Mouse (Mus musculus): ENCODE results near the gene Ccdc97. TPM values are rescaled to one million over a fixed set of nuclear protein-coding genes. Genes with fewer than 3 reads are reported as not detected.
A peak's percentile ranks its signal among the peaks of the same experiment; 100 is the strongest.

Ccdc97 gene
- polyA plus RNA-seq (2015; fragmentation: Nextera tagmentation; extraction: Ambion mirVana) = 29.3 and 32.4 TPM in 2 replicates

DNA sequence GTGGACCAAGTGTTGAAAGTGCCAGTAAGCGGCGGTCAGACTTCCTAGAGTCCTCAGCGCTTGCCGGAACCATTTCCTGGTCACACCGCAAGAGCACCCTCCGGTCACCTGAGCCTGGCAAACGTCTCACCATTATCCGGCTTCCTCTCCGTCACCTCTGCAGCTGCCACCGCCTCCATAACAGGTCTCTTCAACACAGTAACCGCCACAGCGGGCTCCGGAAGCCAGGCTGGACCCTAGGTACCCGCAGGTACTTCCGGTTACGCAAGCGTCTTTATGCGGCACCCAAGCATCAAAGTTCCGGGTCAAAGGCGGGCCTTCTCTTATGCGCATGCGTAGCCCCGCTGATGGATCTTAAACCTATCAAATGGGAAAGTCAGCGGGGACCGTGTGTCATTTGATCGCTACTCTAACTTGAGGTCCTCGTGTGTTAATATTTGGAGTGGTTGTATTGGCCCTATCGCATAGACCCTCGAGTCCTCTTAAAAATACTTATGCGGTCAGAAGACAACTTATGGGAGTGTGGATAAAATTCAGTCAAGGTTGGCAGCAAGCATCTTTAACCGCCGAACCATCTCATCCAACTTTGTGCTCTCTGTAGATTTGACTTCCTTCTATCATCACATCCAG is at the start of gene Ccdc97:
Gene Ccdc97, minus strand, starts transcription at position 301 of the 630 bp plus-strand sequence.
- H3K36me3 ChIP-seq = peaks cover 52% of the 10 kb centered on the region
- peak within 1 kb of the TSS; percentile 74 for H3K27ac ChIP-seq (replicated peaks)
- peak within 1 kb of the TSS; percentile 73 for H3K4me3 ChIP-seq
- peak within 1 kb of the TSS; percentile 57 for H3K4me2 ChIP-seq (replicated peaks)
- H3K9ac ChIP-seq (replicated peaks) = peak within 1 kb of the TSS; percentile 64
- peaks cover 23% of the 10 kb centered on the region for H3K4me1 ChIP-seq
- H3K9me3 ChIP-seq = no peaks in the 10 kb centered on the region
- WGBS = 3% methylated on average over 32 of the region's 32 CpGs
- no peaks in the 10 kb centered on the region for H3K27me3 ChIP-seq
- peak; percentile 88 for ATAC-seq (replicated peaks)

DNA sequence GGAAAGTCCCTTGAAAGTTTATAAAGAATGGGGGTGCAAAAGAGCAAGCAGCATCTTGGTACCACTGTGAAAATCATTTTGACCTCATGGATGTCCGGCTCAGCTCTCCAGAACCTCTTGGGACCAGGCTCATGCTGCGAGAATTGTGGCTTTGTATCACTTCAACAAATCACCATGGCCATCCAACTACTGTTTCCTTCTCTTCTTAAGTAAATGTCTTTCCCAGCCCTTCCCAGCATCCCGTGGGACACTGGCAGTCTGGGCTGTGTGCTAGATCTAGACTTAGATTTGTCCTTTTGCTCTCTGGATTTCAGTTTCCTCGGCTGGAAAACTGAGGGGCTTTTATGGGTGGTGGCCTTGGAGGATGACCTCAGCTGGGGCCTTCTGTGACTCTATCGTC is 49.3 kb upstream of the Ccdc97 start:
- H3K9me3 ChIP-seq = no peaks in the 10 kb centered on the region
- no peak overlapping the region for H3K4me2 ChIP-seq (replicated peaks)
- no peaks in the 10 kb centered on the region for H3K27me3 ChIP-seq
- H3K4me3 ChIP-seq = no peak overlapping the region
- ATAC-seq (replicated peaks) = no peak
- H3K9ac ChIP-seq (replicated peaks) = no peak overlapping the region
- no peaks in the 10 kb centered on the region for H3K36me3 ChIP-seq
- WGBS = 90% methylated on average over 5 of the region's 5 CpGs
- no peak overlapping the region for H3K27ac ChIP-seq (replicated peaks)
- no peaks in the 10 kb centered on the region for H3K4me1 ChIP-seq

GRCm38 (mm10) chr7:25766108-25766507 is 47.2 kb upstream of the Ccdc97 start:
- no peak for ATAC-seq (replicated peaks)
- Histone ChIP-seq H3K36me3 (no peaks in the 10 kb centered on the region), H3K9ac (replicated peaks) (no peak overlapping the region), H3K27ac (replicated peaks) (no peak overlapping the region), H3K4me2 (replicated peaks) (no peak overlapping the region), H3K4me1 (peaks cover 4% of the 10 kb centered on the region), H3K27me3 (no peaks in the 10 kb centered on the region), H3K4me3 (no peak overlapping the region), H3K9me3 (no peaks in the 10 kb centered on the region)
- 90% methylated on average over 6 of the region's 6 CpGs for WGBS

GRCm38 (mm10) chr7:25764221-25764620 is 45.3 kb upstream of the Ccdc97 start:
- Histone ChIP-seq H3K27ac (replicated peaks) (no peak overlapping the region), H3K27me3 (no peaks in the 10 kb centered on the region), H3K36me3 (no peaks in the 10 kb centered on the region), H3K9me3 (no peaks in the 10 kb centered on the region), H3K4me2 (replicated peaks) (no peak overlapping the region), H3K4me3 (no peak overlapping the region), H3K4me1 (peaks cover 5% of the 10 kb centered on the region), H3K9ac (replicated peaks) (no peak overlapping the region)
- no peak for ATAC-seq (replicated peaks)
- 77% methylated on average over 5 of the region's 5 CpGs for WGBS

GRCm38 (mm10) chr7:25763678-25764077 is 44.8 kb upstream of the Ccdc97 start:
- no peak for ATAC-seq (replicated peaks)
- 84% methylated on average over 11 of the region's 11 CpGs for WGBS
- H3K4me1 ChIP-seq = peaks cover 5% of the 10 kb centered on the region
- H3K27me3 ChIP-seq = no peaks in the 10 kb centered on the region
- H3K4me3 ChIP-seq = no peak overlapping the region
- H3K36me3 ChIP-seq = no peaks in the 10 kb centered on the region
- no peak overlapping the region for H3K9ac ChIP-seq (replicated peaks)
- no peaks in the 10 kb centered on the region for H3K9me3 ChIP-seq
- no peak overlapping the region for H3K4me2 ChIP-seq (replicated peaks)
- no peak overlapping the region for H3K27ac ChIP-seq (replicated peaks)

DNA sequence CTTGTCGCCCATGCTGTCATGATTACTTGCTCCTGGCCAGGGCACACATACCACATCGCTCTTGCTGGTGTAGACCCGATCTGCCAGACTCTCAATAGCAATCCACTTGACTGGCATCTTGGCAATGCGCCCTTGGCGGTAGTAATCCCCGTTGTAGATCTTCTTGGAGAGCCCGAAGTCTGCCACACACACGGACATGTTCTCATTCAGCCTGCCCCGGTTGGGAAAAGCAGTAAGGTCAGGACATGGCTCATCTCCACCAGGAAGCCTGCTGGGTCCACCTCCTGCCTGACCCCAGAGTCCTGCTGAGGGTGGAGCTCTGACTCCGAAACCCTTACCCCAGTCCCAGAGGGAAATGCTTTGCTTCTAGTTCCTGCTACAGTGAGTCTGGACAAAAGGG is 42.5 kb upstream of the Ccdc97 start:
- H3K27me3 ChIP-seq = no peaks in the 10 kb centered on the region
- H3K4me1 ChIP-seq = peaks cover 5% of the 10 kb centered on the region
- H3K4me2 ChIP-seq (replicated peaks) = no peak overlapping the region
- no peak overlapping the region for H3K4me3 ChIP-seq
- 0 out of 2 replicates have a peak overlapping the region, but pooled peaks have one; percentile 13 for H3K9ac ChIP-seq (replicated peaks)
- no peaks in the 10 kb centered on the region for H3K36me3 ChIP-seq
- no peaks in the 10 kb centered on the region for H3K9me3 ChIP-seq
- no peak overlapping the region for H3K27ac ChIP-seq (replicated peaks)
- WGBS = 46% methylated on average over 10 of the region's 10 CpGs
- no peak for ATAC-seq (replicated peaks)

DNA sequence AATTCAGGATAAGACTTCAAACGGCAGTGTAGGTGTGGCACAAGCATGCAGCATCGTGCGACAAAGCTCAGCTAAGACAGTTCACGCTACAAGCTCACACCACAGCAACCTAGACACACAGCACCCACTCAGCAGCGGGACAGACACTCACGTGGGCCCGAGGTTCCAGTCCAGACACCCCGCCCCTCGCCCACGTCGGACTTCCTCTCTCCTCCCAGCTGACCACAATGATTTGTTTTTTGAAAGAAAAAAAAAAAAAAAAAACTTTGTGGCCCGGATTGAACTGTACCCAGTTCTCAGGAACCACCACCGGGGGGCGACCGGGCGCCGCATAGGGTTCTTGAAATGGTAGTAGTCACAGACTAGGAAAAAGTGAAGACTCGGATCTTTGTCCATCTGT is 37.1 kb upstream of the Ccdc97 start:
- Histone ChIP-seq H3K4me1 (peaks cover 24% of the 10 kb centered on the region), H3K4me3 (peak overlapping the region; percentile 85), H3K9ac (replicated peaks) (peak overlapping the region; percentile 49), H3K36me3 (peaks cover 5% of the 10 kb centered on the region; the same call in 1 of the 2 replicates), H3K4me2 (replicated peaks) (peak overlapping the region; percentile 93), H3K27me3 (no peaks in the 10 kb centered on the region), H3K9me3 (no peaks in the 10 kb centered on the region), H3K27ac (replicated peaks) (peak overlapping the region; percentile 98)
- ATAC-seq (replicated peaks) = peak; percentile 26; the same call in 1 of the 2 replicates
- 0% methylated on average over 18 of the region's 18 CpGs for WGBS

DNA sequence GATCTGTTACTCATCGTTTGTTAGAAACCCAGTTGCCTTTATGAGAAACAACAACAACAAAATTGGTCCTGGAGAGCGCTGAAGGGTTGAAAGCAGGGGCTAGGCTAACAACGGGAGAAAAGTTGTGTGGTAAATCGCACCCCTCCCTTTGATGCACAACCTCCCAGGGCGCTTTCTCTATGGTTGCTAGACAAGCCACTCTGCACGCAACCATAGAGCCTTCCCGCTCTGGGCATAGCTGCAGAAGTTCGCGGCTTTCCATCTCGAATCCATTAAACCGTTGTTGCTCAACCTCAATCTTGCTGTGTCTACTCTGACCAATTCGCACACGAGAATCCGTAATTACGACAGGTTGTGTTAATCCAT is 36.6 kb upstream of the Ccdc97 start:
- 0% methylated on average over 15 of the region's 15 CpGs for WGBS
- Histone ChIP-seq H3K4me1 (peaks cover 24% of the 10 kb centered on the region), H3K27me3 (no peaks in the 10 kb centered on the region), H3K4me2 (replicated peaks) (peak overlapping the region; percentile 93), H3K9ac (replicated peaks) (peak overlapping the region; percentile 49), H3K36me3 (peaks cover 11% of the 10 kb centered on the region), H3K27ac (replicated peaks) (peak overlapping the region; percentile 98), H3K4me3 (peak overlapping the region; percentile 85), H3K9me3 (no peaks in the 10 kb centered on the region)
- peak; percentile 58 for ATAC-seq (replicated peaks)

DNA sequence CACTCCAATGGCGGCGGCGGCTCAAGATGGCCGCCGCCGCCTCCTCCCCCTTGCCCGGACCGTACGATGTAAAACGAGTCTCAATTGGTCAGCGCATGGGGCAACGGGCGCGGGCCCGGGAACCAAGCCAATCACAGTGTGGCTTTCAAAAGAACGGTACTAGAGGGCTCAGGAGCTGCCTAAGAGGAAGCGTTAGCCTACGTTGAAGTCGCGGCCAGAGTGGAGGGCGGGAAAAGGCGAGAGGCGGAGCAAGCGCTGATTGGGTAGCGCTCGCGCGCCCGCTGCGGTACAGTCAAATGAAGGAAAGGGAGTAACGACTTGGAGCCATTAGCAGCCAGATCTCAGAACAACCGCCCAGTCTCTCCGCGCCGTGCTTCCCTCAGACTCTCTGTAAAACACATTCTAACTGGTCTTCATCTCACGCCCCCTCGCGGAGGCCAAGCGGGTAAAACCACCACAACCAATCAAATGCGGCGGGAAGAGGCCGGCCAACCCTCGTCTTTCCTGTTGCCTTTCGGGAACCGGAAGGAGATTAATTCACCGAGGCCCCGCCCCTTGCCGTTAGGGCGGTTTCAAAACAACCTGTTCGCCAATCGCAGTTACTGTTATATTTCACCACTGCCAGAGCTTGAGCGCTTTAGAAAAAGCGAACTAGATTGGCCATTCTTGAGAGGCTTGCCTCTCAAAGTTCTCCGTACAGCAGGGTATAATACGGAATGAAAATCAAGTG is 36.0 kb upstream of the Ccdc97 start, which contains the start of gene Hnrnpul1:
Gene Hnrnpul1, minus strand, starts transcription at position 20 of the 730 bp plus-strand sequence.
- peak within 1 kb of the TSS; percentile 94 for H3K9ac ChIP-seq (replicated peaks)
- WGBS = under 1% methylated on average over 54 of the region's 55 CpGs
- peaks cover 14% of the 10 kb centered on the region for H3K36me3 ChIP-seq
- peaks cover 24% of the 10 kb centered on the region for H3K4me1 ChIP-seq
- peak; percentile 95 for ATAC-seq (replicated peaks)
- peak within 1 kb of the TSS; percentile 85 for H3K4me3 ChIP-seq
- H3K27me3 ChIP-seq = no peaks in the 10 kb centered on the region
- peak within 1 kb of the TSS; percentile 93 for H3K4me2 ChIP-seq (replicated peaks)
- H3K27ac ChIP-seq (replicated peaks) = peak within 1 kb of the TSS; percentile 98
- no peaks in the 10 kb centered on the region for H3K9me3 ChIP-seq

DNA sequence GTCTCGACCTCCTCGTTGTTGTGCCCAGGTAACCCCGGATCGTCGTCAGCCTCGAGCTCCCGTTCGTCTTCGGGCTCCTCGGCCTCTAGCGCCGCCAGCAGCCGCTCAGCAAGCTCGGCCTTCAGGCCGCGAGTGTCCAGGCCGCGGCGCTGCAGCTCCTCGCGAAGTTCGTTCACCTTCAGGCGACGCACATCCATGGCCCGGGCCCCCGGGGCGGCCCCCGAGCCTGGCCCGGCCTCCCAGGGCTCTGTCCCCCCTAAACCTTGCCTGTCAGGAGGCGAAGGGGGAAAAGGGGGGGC is 35.5 kb upstream of the Ccdc97 start:
- H3K4me1 ChIP-seq = peaks cover 24% of the 10 kb centered on the region
- peaks cover 19% of the 10 kb centered on the region for H3K36me3 ChIP-seq
- no peak for ATAC-seq (replicated peaks)
- H3K27me3 ChIP-seq = no peaks in the 10 kb centered on the region
- peak overlapping the region; percentile 92 for H3K4me2 ChIP-seq (replicated peaks)
- peak overlapping the region; percentile 98 for H3K27ac ChIP-seq (replicated peaks)
- WGBS = 1% methylated on average over 30 of the region's 30 CpGs
- peak overlapping the region; percentile 85 for H3K4me3 ChIP-seq
- H3K9me3 ChIP-seq = no peaks in the 10 kb centered on the region
- peak overlapping the region; percentile 94 for H3K9ac ChIP-seq (replicated peaks)

GRCm38 (mm10) chr7:25753643-25754438 is 35.0 kb upstream of the Ccdc97 start:
- H3K27ac ChIP-seq (replicated peaks) = peak overlapping the region; percentile 98
- H3K9ac ChIP-seq (replicated peaks) = peak overlapping the region; percentile 94
- H3K36me3 ChIP-seq = peaks cover 25% of the 10 kb centered on the region
- no peak; the same call in 1 of the 2 replicates for ATAC-seq (replicated peaks)
- WGBS = 1% methylated on average over 46 of the region's 46 CpGs
- H3K4me2 ChIP-seq (replicated peaks) = peak overlapping the region; percentile 92
- no peaks in the 10 kb centered on the region for H3K27me3 ChIP-seq
- H3K4me3 ChIP-seq = peak overlapping the region; percentile 85
- H3K4me1 ChIP-seq = peaks cover 24% of the 10 kb centered on the region
- no peaks in the 10 kb centered on the region for H3K9me3 ChIP-seq

DNA sequence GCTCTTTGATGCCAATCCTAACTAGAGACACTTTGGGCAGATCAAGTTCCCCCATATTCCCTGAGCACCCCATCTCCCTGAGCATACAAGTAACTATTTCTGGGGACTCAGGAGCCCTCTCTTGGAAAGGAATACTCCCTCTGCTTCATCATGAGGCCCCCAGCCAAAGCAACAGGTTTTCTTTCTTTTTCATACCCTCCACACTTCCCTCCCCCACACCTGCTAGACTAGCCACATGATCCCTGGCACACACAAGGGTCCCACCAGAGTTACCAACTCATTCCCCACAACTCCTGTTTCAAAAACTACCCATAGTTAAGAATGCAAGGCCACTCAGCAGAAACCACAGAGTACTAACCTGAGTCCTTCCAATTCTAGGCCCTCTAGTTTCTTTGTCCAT is 34.2 kb upstream of the Ccdc97 start:
- peak overlapping the region; percentile 94 for H3K9ac ChIP-seq (replicated peaks)
- H3K27me3 ChIP-seq = no peaks in the 10 kb centered on the region
- H3K9me3 ChIP-seq = no peaks in the 10 kb centered on the region
- peak overlapping the region; percentile 92 for H3K4me2 ChIP-seq (replicated peaks)
- H3K27ac ChIP-seq (replicated peaks) = no peak overlapping the region
- ATAC-seq (replicated peaks) = no peak
- peaks cover 24% of the 10 kb centered on the region for H3K4me1 ChIP-seq
- H3K36me3 ChIP-seq = peaks cover 32% of the 10 kb centered on the region
- peak overlapping the region; percentile 85 for H3K4me3 ChIP-seq

Data from forebrain, embryonic 15.5 days (tissue).